In the genomic region with DNA sequence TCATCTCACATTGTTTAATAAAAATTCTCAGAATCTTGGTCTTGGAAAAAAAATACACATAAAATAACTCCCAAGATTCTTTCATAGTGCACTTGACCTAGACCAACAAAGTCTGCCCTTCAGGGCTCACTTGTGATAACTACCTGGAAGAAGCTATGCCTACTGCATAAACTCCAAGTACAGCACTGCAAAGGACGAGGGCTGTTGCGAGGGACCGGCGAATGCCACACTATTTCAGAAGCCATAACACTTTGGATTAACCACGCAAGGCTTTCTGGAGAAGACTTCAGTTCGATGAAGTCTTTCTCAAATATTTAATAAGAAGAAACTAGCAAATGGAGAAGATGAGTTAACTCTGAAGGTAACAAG, we compare ENCODE assay signal across 8 mouse cellular contexts. TPM values are rescaled to one million over a fixed set of nuclear protein-coding genes. Genes with fewer than 3 reads are reported as not detected.
A peak's percentile ranks its signal among the peaks of the same experiment; 100 is the strongest.
DNase-seq lines count a peak whose midpoint lies in the region; ATAC-seq and TF ChIP-seq lines count a peak whose summit lies in the region.

No protein-coding gene starts in this region.

- intact Hi-C loops in heart, adult 2 months (cut with DNase I), result loop anchor here (5.0 kb wide), 1 partner anchor 378 kb away; the partner anchor contains the start of gene Sem1
- intact Hi-C loops in heart, postnatal 25 days (cut with DNase I), result loop anchor here (5.0 kb wide), 2 partner anchors 378 to 707 kb away; partner anchors contain the start of gene Sem1

- peak; percentile 62 for ATAC-seq in forebrain, embryonic 15.5 days (replicated peaks)
- no peak; the same call in 1 of the 2 replicates for ATAC-seq in liver, embryonic 15.5 days (ENCODE audit: insufficient read depth)

- no peak for DNase-seq in heart, adult 2 months
- DNase-seq in heart, postnatal 25 days (ENCODE audit: low spot score), result no peak
- DNase-seq in ovary, postnatal 14 days (ENCODE audit: low spot score), result no peak
- DNase-seq in spleen, adult 18-20 months, result no peak
- no peak for DNase-seq in layer of hippocampus, adult 9-11 months

- H3K27ac ChIP-seq in heart, adult 2 months, result peak overlapping the region; percentile 59
- 0 out of 2 replicates have a peak overlapping the region, but pooled peaks have one; percentile 42 for H3K27ac ChIP-seq in forebrain, embryonic 15.5 days (replicated peaks)
- no peak overlapping the region for H3K27ac ChIP-seq in liver, embryonic 15.5 days (replicated peaks)

- 43% methylated on average over 6 of the region's 6 CpGs for WGBS in heart, adult 2 months
- 46% methylated on average over 6 of the region's 6 CpGs for WGBS in forebrain, embryonic 15.5 days
- 42% methylated on average over 6 of the region's 6 CpGs for WGBS in liver, embryonic 15.5 days (ENCODE audit: insufficient replicate concordance)

- H3K79me2 ChIP-seq in heart, adult 2 months (replicated peaks; ENCODE audit: control insufficient read depth, insufficient read depth, low read length), result no peaks in the 10 kb centered on the region

- no peaks in the 10 kb centered on the region for H3K36me3 ChIP-seq in heart, adult 2 months (ENCODE audit: control insufficient read depth, insufficient read depth, low read length)
- no peaks in the 10 kb centered on the region for H3K36me3 ChIP-seq in E14TG2a.4 (ENCODE audit: insufficient read depth, low read length)
- H3K36me3 ChIP-seq in forebrain, embryonic 15.5 days, result no peaks in the 10 kb centered on the region
- no peaks in the 10 kb centered on the region for H3K36me3 ChIP-seq in liver, embryonic 15.5 days (replicated peaks)

- H3K9me3 ChIP-seq in E14TG2a.4 (ENCODE audit: low read length), result peaks cover 6% of the 10 kb centered on the region; the same call in 1 of the 2 replicates
- H3K9me3 ChIP-seq in forebrain, embryonic 15.5 days, result no peaks in the 10 kb centered on the region
- no peaks in the 10 kb centered on the region for H3K9me3 ChIP-seq in liver, embryonic 15.5 days (replicated peaks)

- TF ChIP-seq CTCF in heart, adult 2 months (IDR thresholded peaks at IDR 0.05), result no peak
- no peak for TF ChIP-seq CTCF in E14TG2a.4 (conservative IDR thresholded peaks at IDR 0.05; ENCODE audit: low read length)

- no peak for TF ChIP-seq EP300 in heart, adult 2 months (IDR thresholded peaks at IDR 0.05; ENCODE audit: insufficient read depth, low read depth, low read length)

- no peaks in the 10 kb centered on the region; the same call in 1 of the 2 replicates for H3K4me1 ChIP-seq in heart, adult 2 months (ENCODE audit: control insufficient read depth, insufficient read depth, low read length)
- H3K4me1 ChIP-seq in E14TG2a.4 (replicated peaks; ENCODE audit: low read depth, low read length), result peaks cover 5% of the 10 kb centered on the region; the same call in 1 of the 2 replicates
- peaks cover 12% of the 10 kb centered on the region for H3K4me1 ChIP-seq in forebrain, embryonic 15.5 days
- H3K4me1 ChIP-seq in liver, embryonic 15.5 days (replicated peaks), result peaks cover 15% of the 10 kb centered on the region

- H3K4me3 ChIP-seq in heart, adult 2 months, result peak overlapping the region; percentile 82
- H3K4me3 ChIP-seq in E14TG2a.4 (replicated peaks; ENCODE audit: low read length), result peak overlapping the region; percentile 86
- H3K4me3 ChIP-seq in forebrain, embryonic 15.5 days, result peak overlapping the region; percentile 76
- peak overlapping the region; percentile 75 for H3K4me3 ChIP-seq in liver, embryonic 15.5 days (replicated peaks)

- no peak overlapping the region for H3K9ac ChIP-seq in heart, adult 2 months (ENCODE audit: low read depth, low read length)
- H3K9ac ChIP-seq in forebrain, embryonic 15.5 days (replicated peaks), result no peak overlapping the region; the same call in 1 of the 2 replicates
- H3K9ac ChIP-seq in liver, embryonic 15.5 days, result 0 out of 2 replicates have a peak overlapping the region, but pooled peaks have one; percentile 69

- H3K27me3 ChIP-seq in heart, adult 2 months (ENCODE audit: control insufficient read depth, insufficient read depth, low read length), result no peaks in the 10 kb centered on the region
- no peaks in the 10 kb centered on the region for H3K27me3 ChIP-seq in E14TG2a.4 (ENCODE audit: insufficient read depth, low read length)
- H3K27me3 ChIP-seq in forebrain, embryonic 15.5 days, result no peaks in the 10 kb centered on the region
- no peaks in the 10 kb centered on the region for H3K27me3 ChIP-seq in liver, embryonic 15.5 days

- no peak for TF ChIP-seq POLR2A in heart, adult 2 months (IDR thresholded peaks at IDR 0.05; ENCODE audit: insufficient read depth, low read depth, low read length)

- peak overlapping the region; percentile 73 for H3K4me2 ChIP-seq in forebrain, embryonic 15.5 days (replicated peaks)
- H3K4me2 ChIP-seq in liver, embryonic 15.5 days, result peak overlapping the region; percentile 88

RNA-seq across cellular contexts. Expression of gene Sdhaf3, which starts 0.4 kb away (rescaled TPM):
- 1 to 10 TPM; 4.3 to 4.5 TPM for total RNA-seq in heart, adult 2 months (2021)
- polyA plus RNA-seq in heart, adult 2 months (2012; rRNA removed), result 1.1 TPM in 2 replicates
- 1 to 10 TPM; 4.1 to 4.4 TPM for total RNA-seq in heart, postnatal 25 days (2021)
- 6.1 and 6.9 TPM in 2 replicates for polyA plus RNA-seq in forebrain, embryonic 15.5 days (2015; fragmentation: Nextera tagmentation; extraction: Ambion mirVana)
- 1.6 and 1.8 TPM in 2 replicates for polyA plus RNA-seq in liver, embryonic 15.5 days (2015; fragmentation: Nextera tagmentation; extraction: Ambion mirVana)
